Mouse (Mus musculus) heart, embryonic 10.5 days (tissue): ENCODE data around the gene Fa2h. TPM values are rescaled to one million over a fixed set of nuclear protein-coding genes. Genes with fewer than 3 reads are reported as not detected.
"Not testable (repeated sequence)": the region's sequence is repeated elsewhere in the genome, so short reads cannot be mapped to it uniquely, and the experiment has no call there.

Experiments
- DNase-seq: peaks from one replicate; pipeline ENCODE4 v3.0.0-alpha.2; 2017; ENCODE audit warnings: low spot score
- H3K27ac ChIP-seq: fragments of 300-500 bp; sonication (generic); 2 replicates; pipeline ENCODE4 v1.5.1; 2016; ENCODE audit warnings: mild to moderate bottlenecking
- H3K27me3 ChIP-seq: fragments of 300-500 bp; sonication (generic); 2 replicates; pipeline ENCODE4 v1.6.1; 2016; ENCODE audit warnings: mild to moderate bottlenecking; ENCODE audit not compliant: poor library complexity, insufficient read depth, severe bottlenecking
- H3K36me3 ChIP-seq: fragments of 300-500 bp; sonication (generic); 2 replicates; pipeline ENCODE4 v1.6.1; 2016; ENCODE audit warnings: mild to moderate bottlenecking, moderate library complexity
- H3K4me1 ChIP-seq: fragments of 300-500 bp; sonication (generic); 2 replicates; pipeline ENCODE4 v1.6.1; 2016; ENCODE audit warnings: mild to moderate bottlenecking
- H3K4me3 ChIP-seq: fragments of 300-500 bp; sonication (generic); 2 replicates; pipeline ENCODE4 v1.5.1; 2016; ENCODE audit warnings: mild to moderate bottlenecking, moderate library complexity
- H3K9me3 ChIP-seq: fragments of 300-500 bp; sonication (generic); 2 replicates; pipeline ENCODE4 v1.6.1; 2016; ENCODE audit warnings: mild to moderate bottlenecking, moderate library complexity
- WGBS: fragments of 180-500 bp; shearing (Covaris S2); methylation state at CpG from one replicate; pipeline ENCODE4 v1.1.7; 2016; 5-methylcytosine and 5-hydroxymethylcytosine counted together
- polyA plus RNA-seq: library from polyadenylated mRNA; unstranded; fragments of >200 nt; fragmentation: Nextera tagmentation; extraction: Ambion mirVana; gene quantifications from 2 replicates; pipeline ENCODE4 v1.2.1, GENCODE M21; 2016

Gene Fa2h
- polyA plus RNA-seq, 1 experiment from 2014 or later = not detected

GRCm38 (mm10) chr8:111305031-111305730 is 88.4 kb downstream of the Fa2h start:
- Histone ChIP-seq H3K27me3 (no peaks in the 10 kb centered on the region), H3K4me3 (no peak overlapping the region), H3K9me3 (no peaks in the 10 kb centered on the region), H3K36me3 (no peaks in the 10 kb centered on the region), H3K27ac (no peak overlapping the region; the same call in 1 of the 2 replicates), H3K4me1 (no peaks in the 10 kb centered on the region)
- no peak for DNase-seq
- 23% methylated on average over 5 of the region's 5 CpGs for WGBS

GRCm38 (mm10) chr8:111304359-111304758 is 89.3 kb downstream of the Fa2h start:
- H3K4me1 ChIP-seq = no peaks in the 10 kb centered on the region
- no peak for DNase-seq
- H3K4me3 ChIP-seq = no peak overlapping the region
- H3K27me3 ChIP-seq = no peaks in the 10 kb centered on the region
- no peaks in the 10 kb centered on the region for H3K36me3 ChIP-seq
- H3K27ac ChIP-seq = no peak overlapping the region
- 85% methylated on average over 3 of the region's 3 CpGs for WGBS
- H3K9me3 ChIP-seq = no peaks in the 10 kb centered on the region

DNA sequence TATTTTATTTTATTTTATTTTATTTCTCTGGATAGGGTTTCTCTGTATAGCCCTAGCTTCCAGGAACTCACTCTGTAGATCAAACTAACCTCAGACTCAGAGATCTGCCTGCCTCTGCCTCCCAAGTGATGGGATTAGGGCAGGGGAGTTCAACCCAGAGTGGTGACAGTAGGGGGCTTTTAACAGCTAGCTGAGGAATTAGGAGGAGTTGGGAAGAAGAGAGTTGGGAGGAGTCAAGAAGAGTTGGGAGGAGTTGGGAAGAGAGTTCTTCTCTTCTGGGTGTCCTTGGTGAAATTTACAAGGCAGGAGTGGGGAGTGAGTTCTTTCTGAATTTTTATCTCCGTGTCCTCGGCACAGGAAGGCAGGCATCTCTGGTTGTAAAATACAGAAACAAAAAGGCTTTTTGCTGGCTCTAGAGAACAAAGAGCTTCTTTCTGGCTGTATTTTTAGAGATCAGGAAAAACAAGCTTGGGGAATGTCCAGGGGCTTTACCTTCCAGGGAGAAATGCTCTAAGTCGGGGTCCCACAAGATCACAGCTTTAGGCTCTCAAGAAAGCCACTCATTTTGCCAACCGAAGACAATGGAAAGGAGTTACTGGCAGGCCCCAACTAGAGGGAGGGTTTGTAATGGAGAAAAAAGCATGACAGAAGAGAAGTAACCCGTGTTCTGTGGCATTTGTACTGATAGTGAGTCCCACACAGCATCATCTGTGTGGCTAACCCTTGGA is 90.4 kb downstream of the Fa2h start:
- not testable (repeated sequence) for H3K9me3 ChIP-seq, H3K36me3 ChIP-seq, H3K4me1 ChIP-seq, H3K4me3 ChIP-seq, DNase-seq, H3K27ac ChIP-seq, H3K27me3 ChIP-seq
- WGBS = 67% methylated on average over 5 of the region's 5 CpGs

- WGBS = 59% methylated on average over 11 of the region's 11 CpGs
- H3K27ac ChIP-seq = peak overlapping the region; percentile 99
Measured at GRCm38 (mm10) chr8:111300597-111301546, 92.8 kb downstream of the Fa2h start.

GRCm38 (mm10) chr8:111299821-111300568 is 93.6 kb downstream of the Fa2h start, which contains the start of gene Rfwd3:
Rfwd3 (minus strand) TSS chr8:111300222.
- Histone ChIP-seq H3K27me3 (no peaks in the 10 kb centered on the region), H3K36me3 (peaks cover 17% of the 10 kb centered on the region), H3K4me3 (peak within 1 kb of the TSS; percentile 94), H3K9me3 (no peaks in the 10 kb centered on the region), H3K27ac (peak within 1 kb of the TSS; percentile 99), H3K4me1 (peaks cover 10% of the 10 kb centered on the region; the same call in 1 of the 2 replicates)
- DNase-seq = peak; percentile 99
- WGBS = under 1% methylated on average over 66 of the region's 67 CpGs

More at GRCm38 (mm10) chr8:111300597-111301546, 92.8 kb downstream of the Fa2h start:
- DNase-seq = no peak
- no peaks in the 10 kb centered on the region for H3K9me3 ChIP-seq
- no peaks in the 10 kb centered on the region for H3K27me3 ChIP-seq
- H3K4me1 ChIP-seq = peaks cover 10% of the 10 kb centered on the region; the same call in 1 of the 2 replicates
- peak overlapping the region; percentile 94 for H3K4me3 ChIP-seq
- H3K36me3 ChIP-seq = peaks cover 10% of the 10 kb centered on the region

DNA sequence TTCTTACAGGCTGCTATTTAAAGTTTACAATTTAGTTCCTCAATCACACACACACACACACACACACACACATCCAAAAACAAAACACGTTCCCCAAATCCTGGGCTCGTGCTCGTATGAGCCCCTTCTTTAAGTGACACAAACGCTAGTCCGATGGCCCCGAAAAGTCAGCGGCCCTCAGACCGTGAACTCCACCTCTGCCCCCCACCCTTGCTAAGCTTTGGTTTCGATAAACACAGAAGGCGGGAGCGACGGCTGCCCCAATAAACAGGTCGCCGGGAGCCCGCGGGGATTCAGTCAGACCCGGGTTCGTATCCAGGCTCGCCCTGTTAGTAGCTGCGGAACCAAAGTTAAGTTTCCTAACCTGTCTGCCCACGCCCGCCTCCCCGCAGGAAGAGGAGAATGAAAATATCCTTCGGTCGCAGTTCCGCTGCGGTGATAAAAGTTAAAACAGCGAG is 94.2 kb downstream of the Fa2h start:
- no peaks in the 10 kb centered on the region for H3K27me3 ChIP-seq
- WGBS = under 1% methylated on average over 28 of the region's 28 CpGs

DNA sequence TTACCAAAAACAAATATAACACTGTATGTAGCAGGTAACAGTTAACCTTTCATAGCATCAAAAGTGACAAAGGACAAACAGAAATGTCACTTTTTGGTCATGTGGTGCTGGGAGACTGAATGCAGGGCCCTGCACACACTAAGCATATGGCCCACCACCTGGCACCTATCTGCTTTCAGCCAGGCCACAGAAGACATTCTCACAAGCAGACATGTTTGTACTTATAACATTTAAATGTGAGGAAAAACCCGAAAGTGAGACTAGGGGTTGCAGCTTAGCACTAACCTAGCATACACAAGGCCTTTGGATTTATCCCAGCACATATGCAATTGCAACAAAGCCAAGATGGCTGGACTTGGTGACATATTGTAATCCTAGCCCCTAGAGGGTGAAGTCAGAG is 95.6 kb downstream of the Fa2h start:
- peaks cover 36% of the 10 kb centered on the region for H3K36me3 ChIP-seq
- peaks cover 10% of the 10 kb centered on the region; the same call in 1 of the 2 replicates for H3K4me1 ChIP-seq
- H3K4me3 ChIP-seq = peak overlapping the region; percentile 94; the same call in 1 of the 2 replicates
- H3K9me3 ChIP-seq = no peaks in the 10 kb centered on the region
- DNase-seq = no peak
- no peak overlapping the region for H3K27ac ChIP-seq
- no peaks in the 10 kb centered on the region for H3K27me3 ChIP-seq
- 86% methylated on average over 1 of the region's 1 CpGs for WGBS

More for the DNA sequence above, 94.2 kb downstream of the Fa2h start:
- Histone ChIP-seq H3K9me3 (no peaks in the 10 kb centered on the region), H3K4me1 (peaks cover 10% of the 10 kb centered on the region; the same call in 1 of the 2 replicates), H3K36me3 (peaks cover 22% of the 10 kb centered on the region), H3K4me3 (peak overlapping the region; percentile 94), H3K27ac (peak overlapping the region; percentile 99)
- peak; percentile 88 for DNase-seq

Other genes starting within 250 kb of the Fa2h start
- 61.5 and 70.4 TPM in 2 replicates for gene Glg1, start 134.6 kb downstream of the Fa2h start, polyA plus RNA-seq
- gene Rfwd3, start 93.6 kb downstream of the Fa2h start, polyA plus RNA-seq = 57.7 and 65.2 TPM in 2 replicates
- gene Mlkl, start 55.6 kb downstream of the Fa2h start, polyA plus RNA-seq = 0.98 and 1.5 TPM in 2 replicates
- gene Wdr59, start 128.3 kb upstream of the Fa2h start, polyA plus RNA-seq = 4.4 and 5.9 TPM in 2 replicates
- 21.3 and 37.0 TPM in 2 replicates for gene Znrf1, start 142.3 kb upstream of the Fa2h start, polyA plus RNA-seq
- gene Ldhd, start 236.6 kb upstream of the Fa2h start, polyA plus RNA-seq = 0.30 and 0.43 TPM in 2 replicates
- 17.6 and 18.1 TPM in 2 replicates for gene Zfp1, start 249.6 kb upstream of the Fa2h start, polyA plus RNA-seq